Mouse (Mus musculus): ENCODE results near the gene Paxbp1. TPM values are rescaled to one million over a fixed set of nuclear protein-coding genes. Genes with fewer than 3 reads are reported as not detected.
A peak's percentile ranks its signal among the peaks of the same experiment; 100 is the strongest.

The Paxbp1 gene
- total RNA-seq, 2 experiments from 2014 or later, result 51.3 to 77.8 TPM

DNA sequence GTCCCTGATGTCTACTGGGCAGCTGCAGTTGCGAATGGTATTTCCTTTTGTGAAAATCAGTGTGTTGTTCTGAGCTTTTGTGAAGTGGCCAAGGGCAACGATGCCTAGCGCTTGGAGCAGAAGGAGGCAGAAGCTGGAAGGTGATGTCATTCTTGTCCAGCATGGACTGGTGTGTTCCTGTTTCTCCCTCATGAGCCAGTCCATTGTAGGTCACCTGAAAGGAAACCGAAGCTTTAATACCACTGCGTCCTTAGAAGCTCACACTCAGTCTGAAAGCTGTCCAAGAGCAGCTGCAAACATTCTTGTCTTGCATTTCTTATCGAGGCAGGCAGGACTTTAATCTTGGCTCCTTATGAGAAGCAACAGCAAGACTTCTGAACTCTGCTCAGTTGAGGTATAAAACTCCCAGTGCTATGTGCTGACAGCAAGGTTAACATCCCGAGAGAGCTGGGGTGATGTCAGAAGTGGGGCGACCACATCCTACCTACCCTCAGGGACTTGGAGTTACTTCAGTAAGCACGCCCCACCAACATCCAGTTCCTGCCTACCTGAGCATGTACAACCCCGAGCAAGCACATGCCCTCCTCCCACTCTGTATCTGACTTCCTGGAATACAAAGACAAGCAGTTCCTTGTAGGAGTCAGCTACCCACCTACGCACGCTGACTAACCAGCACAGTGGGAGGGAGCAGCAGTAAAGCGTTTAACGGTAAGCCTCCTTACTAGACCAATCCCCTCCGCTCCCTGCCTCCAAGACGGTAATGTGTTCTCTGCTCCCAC lies 11.9 kb upstream of the Paxbp1 start:
- no peak for DNase-seq (ENCODE audit: extremely low spot score in 1 of 2, low spot score in 1 of 2)

DNA sequence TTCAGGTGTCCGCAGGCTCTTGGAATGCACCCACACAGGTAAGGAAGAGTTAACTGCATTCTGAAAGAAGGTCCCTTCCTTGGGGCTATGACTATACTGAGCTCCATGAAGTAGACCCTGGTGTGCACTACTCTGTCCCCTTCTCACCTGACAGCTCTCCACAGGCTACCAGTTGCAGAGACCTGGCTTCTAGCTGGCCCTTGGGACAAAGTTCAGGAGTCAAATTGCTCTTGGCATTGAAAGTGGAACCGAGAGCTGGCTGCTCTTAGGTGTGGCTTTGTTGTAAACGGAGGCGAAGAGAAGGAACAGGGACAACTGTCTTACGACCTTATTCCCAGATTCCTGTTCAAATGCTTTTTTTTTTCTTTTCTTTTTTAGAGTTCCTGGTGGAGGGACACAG lies 10.8 kb upstream of the Paxbp1 start:
- no peak for DNase-seq (ENCODE audit: extremely low spot score in 1 of 2, low spot score in 1 of 2)

DNA sequence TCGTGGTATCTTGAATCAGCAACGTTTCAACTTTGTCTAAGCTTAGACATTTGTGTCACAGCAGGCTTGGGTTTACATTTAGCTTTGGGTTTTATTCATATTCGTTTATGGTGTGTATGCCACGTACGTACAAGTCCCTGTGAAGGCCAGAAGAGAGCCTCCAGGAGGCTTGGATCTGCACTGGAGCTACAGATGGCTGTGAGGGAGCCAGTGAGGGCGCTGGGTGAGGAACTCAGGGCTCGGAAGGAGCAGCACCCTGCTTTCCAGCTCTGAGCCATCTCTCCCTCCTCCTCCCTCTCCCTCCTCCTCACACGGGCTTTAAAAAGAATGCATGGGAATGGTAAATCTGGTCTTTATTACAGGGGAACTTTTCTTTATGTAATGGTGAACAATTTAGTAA lies 9.3 kb upstream of the Paxbp1 start:
- DNase-seq (ENCODE audit: extremely low spot score in 1 of 2, low spot score in 1 of 2), result no peak

DNA sequence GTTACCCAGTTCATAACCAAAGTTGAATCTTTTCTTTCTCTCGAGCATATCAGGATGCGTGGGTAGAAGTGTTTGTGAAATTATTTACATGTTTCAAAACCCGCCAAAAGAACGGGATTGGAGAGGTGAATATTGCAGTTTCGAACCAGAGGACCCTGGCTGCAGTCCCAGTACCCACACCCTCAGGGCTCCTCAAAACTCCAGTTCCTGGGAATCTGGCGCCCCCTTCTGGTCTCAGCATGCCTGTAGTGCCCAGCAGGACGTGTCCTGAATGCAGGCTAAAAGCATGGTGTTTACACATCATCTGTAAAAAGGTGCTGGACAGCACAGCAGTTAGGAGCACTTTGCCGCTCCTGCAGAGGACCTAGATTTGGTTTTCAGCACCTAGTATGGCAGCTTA lies 1.2 kb upstream of the Paxbp1 start:
- DNase-seq (ENCODE audit: extremely low spot score in 1 of 2, low spot score in 1 of 2), result peak in 1 of 2 experiments; percentile 49

DNA sequence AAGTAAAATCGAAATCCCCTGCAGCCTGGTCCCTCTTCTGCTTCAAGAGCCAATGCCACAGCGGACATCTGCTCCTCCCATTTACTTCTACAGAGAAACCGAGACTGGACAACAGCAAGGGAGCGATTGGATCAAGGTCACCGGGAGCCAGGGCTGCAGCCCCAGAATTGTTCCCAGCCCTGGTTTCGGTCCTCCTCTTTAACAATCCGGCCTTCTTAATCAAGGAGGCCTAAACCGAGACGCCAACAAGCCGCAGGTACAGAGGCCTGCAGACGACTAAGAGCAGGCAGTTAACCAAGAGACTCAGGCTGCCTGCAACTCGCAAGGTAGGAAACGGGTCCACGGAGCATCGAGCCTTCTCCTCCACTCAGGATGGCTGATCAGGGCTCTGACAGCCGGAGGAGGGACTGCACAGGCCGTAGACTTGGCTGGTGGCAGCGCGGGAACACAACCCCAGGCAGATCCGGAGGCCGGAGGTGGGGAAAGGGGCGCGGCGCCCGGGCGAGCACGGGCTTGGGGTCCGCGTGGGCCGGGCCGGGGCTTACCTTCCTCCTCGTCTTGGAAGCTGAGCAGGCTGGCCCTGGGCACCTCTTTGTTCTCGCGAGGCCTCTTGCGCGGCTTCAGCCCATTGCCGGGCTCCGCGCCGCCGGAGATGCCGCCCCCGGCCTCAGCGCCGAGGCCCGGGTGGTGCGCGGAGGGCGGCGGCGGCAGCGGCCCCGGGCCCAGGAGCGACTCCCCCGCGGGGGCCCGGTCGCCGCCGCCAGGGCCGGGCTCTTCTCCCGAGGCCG lies 688 bp downstream of the Paxbp1 start:
- peak; percentile 27 to 47 for DNase-seq (ENCODE audit: extremely low spot score in 1 of 2, low spot score in 1 of 2)

DNA sequence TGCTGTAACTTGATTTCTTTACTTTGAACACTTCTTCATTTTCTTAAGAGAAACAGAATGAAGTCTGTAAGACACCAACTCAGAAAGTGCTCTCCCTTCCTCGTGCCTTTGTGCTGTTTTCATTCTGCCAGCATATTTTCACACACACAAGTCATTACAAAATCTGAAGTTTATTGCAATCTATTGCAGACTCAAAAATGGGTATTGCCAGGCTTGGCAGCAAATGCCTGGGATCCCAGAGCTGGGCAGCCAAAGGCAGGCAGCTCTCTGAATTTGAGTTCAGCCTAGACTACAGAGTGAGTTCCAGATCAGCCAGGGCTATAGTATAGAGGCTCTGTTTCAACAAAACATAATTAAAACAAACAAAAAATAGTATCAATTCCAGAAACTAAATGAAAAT lies 1.7 kb downstream of the Paxbp1 start:
- DNase-seq (ENCODE audit: extremely low spot score in 1 of 2, low spot score in 1 of 2), result no peak

DNA sequence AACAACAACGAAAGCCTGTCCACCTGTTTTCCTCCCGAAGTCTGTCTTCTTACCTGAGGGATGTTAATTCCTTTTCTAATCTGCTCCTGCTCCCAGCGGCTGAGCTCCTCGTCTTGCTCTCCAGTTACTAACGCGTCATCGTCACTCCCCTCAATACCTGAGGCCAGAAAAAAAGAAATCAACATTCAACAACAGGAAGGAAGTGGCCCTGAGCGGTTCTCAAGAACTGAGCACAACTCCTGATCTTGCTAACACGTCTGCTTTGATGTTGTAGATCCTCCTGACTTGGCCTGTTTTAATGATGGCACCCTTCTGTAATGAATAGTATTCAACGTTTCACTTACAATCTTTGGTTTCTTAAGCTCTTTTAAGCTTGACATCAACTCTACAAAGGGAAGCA lies 8.5 kb downstream of the Paxbp1 start:
- no peak for DNase-seq (ENCODE audit: extremely low spot score in 1 of 2, low spot score in 1 of 2)

DNA sequence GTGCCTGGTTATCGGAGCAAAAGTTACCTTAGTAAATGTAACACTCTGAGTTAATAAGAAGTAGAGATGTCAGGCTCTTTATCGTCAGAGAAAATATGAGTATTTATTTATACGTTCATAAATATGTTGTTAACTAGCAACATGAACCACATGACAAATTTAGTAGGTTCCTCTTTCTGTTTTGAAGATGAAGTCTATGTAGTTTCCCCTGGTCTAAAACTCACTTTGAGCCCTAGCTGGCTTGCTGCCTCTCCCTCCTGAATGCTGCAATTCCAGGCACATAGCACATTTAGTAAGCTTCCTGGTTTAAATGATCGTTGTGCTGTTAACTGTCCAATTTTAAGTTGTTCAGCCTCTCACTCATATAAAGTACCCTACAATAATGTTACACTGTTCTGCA lies 13.6 kb downstream of the Paxbp1 start:
- DNase-seq (ENCODE audit: extremely low spot score in 1 of 2, low spot score in 1 of 2), result no peak

DNA sequence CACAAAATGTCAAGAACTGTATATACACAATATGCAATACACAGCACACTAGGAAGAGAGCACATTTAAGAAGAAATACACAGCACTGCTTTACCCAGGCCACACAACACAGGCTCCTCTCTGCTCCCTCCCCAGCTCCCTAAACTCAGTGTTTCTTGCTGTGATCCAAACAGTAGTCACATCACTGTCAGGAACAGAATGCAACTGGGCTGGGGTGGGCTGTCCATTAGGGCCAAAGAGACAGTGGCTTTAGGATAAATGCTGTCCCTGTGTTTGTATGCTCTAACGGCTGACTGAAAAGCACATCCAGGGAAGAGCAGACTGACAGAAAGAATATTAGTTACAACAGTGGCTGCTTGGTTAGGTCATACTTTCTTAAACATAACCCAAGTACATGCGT lies 14.4 kb downstream of the Paxbp1 start:
- DNase-seq (ENCODE audit: extremely low spot score in 1 of 2, low spot score in 1 of 2), result no peak

DNA sequence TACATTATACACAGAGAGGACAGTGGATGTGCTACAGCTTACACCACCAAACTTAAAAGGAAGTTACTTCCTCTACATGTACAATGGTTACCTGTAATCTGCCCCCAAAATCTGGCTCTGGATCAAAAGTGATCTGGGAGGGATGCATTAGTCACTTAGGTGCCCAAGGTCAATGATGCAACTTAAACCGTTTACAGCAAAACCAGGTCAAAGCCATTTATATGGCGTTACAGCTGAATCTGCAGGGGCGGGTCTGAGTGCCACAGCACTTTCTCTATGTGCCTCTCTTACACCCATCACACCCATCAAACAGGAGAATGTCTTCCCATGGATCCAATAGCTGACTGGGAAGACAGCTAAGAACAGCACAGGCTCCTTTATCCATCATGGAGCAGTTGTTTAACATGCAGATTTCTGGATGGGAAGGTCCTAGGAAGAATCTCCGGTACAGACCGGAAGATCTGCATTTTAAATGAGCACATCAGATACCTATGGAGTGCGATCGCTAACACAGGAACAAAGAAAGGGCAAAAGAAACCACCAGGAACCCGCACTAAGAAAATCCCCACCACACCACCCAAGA lies 15.1 kb downstream of the Paxbp1 start:
- no peak for DNase-seq (ENCODE audit: extremely low spot score in 1 of 2, low spot score in 1 of 2)

DNA sequence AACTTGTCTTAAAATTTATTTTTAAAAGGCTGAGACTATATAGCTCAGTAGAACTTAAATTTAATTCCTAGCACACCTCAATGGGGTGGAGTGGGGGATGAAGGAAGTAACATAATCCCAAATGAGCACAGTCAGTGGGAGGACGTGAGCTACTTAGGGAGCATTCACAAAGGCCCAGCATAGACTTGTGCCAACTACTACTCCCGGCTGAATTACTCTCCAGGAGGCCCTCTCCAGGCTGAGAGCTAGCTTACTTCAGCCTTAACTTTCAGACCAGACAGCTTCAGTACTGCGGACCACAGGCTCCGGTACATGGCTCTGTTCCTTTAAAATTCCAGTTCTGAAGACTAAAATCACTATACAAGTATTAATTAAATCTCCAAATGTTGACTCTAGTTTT lies 18.1 kb downstream of the Paxbp1 start:
- no peak for DNase-seq (ENCODE audit: extremely low spot score in 1 of 2, low spot score in 1 of 2)

DNA sequence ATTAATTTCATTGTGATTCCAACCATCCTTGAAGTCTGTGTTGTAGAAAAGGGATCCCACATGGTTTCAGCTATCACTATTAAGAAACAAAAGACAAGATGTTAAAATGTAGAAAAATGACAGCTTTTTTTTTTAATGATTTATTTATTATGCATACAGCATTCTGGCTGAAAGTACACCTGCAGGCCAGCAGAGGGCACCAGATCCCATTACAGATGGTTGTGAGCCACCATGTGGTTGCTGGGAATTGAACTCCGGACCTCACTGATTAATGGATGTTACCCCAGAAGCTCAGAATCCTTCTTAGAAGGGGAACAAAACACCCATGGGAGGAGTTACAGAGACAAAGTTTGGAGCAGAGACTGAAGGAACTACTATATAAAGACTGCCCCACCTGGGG lies 21.0 kb downstream of the Paxbp1 start:
- DNase-seq (ENCODE audit: extremely low spot score in 1 of 2, low spot score in 1 of 2), result peak in 1 of 2 experiments; percentile 38

DNA sequence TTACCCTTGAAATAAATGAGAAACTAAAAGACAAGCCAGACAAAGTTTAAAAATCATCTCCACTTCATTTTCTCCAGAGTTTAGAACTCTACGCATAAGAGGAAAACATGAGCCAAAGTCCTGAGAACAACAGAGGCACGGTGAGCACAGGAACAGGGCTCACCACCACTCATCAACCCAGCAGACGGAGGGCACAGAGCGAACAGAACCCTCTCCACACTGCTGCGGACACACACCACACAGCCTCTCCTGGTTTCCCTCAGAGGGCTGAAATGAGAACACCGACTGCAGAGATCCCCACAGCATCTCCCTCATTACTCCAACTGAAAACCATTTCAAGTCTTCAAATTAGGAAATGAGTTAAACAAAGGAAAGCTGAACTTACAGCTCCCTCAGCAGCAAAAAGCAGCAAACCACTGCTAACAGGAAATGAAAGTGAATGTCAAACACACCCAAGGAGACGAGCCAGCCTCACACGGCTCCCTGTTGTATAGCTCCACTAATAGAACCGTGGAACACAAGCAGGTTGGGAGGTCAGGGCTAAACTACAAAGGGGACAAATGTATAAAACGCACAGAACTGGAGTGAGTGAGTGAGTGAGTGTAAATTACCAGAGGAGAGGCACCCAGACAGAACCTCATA lies 23.4 kb downstream of the Paxbp1 start:
- no peak for DNase-seq (ENCODE audit: extremely low spot score in 1 of 2, low spot score in 1 of 2)

DNA sequence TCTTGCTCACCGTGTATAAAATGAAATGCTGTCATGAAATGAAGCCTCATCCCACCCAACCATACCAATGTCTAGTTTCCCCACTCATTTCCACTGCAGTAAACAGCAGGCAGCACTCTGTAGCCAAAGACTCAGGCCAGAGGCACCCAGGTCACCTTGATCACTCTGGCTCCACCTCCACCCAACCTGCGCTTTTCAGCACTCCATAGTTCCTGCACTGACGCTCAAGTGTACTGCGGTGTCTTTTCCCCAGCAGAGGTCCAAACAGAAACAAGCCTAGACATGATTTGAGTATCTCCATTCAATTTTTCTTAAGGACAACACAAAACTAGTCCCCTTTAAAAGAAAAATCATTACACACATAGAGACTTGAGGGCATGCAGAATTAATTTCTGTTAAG lies 24.9 kb downstream of the Paxbp1 start:
- DNase-seq (ENCODE audit: extremely low spot score in 1 of 2, low spot score in 1 of 2), result no peak

DNA sequence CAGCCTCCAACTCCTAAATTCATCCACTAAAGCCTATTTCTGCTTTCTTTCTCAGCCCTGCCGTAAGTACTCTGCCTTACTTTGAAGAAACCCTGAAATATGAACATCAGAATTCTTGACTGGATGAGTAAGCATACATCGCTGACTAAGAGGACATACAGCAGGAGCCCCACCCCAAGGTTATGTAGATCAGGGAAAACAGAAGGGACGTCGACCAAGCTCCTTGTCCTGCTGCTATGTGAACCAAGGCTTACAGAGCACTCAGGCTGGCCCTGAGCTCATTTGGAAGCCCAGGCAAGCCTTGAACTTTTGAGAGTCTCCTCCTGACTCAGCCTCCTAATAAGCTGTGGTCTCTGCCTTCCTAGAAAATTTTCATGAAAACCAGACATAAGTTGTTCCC lies 28.6 kb downstream of the Paxbp1 start:
- no peak for DNase-seq (ENCODE audit: extremely low spot score in 1 of 2, low spot score in 1 of 2)

DNA sequence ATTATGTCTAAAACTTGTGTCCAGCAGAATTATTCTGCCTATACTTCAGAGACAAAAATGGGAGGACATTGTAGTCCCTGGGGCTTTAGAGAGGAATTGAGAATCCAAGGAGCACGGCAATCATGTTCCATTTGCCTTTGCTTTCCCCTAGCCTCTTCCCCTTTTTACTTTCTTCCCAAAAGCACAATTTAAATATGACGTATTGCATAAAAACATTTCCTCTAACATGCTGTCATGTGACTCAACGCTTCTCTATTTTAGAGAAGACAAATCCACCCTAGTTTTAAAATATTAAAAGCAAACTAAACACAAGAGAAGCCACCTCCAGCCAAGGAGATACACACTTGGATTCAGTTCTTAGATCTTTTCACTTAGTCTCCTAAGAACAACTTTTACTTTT lies 32.5 kb downstream of the Paxbp1 start:
- no peak for DNase-seq (ENCODE audit: extremely low spot score in 1 of 2, low spot score in 1 of 2)

DNA sequence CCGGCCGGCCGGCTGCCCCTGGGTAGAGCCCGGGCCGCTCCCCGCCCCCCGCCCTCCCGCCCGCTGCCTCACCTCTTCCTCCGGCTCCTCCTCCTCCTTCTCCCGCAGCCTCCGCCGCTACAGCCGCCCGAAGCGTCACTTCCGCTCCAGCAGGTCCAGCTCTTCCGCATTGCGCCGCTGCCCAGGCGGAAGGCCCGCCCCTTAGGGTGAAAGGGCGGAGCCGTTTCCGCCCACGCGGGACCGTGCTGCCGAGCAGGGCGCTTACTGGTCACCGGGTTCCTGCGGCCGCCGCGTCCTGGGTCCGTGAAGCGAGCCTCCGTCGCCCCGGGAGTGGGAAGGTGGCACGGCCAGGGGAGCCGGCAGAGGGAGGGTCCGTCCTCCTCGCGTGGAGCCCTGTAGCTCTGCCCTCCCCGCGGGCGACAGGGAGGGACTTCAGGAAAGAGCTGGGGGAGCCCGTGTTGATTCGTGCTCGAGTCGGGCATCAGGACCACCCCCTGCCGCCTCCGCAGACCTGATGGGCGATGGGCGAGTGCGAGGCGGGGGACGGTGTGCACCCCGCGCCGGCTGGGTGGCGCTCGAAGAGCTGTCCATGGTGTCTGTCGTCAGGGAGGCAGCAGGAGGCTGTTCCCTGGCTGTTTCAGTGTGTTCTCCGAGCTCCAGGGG lies 33.2 kb downstream of the Paxbp1 start, which contains the start of gene Synj1:
TSS of gene Synj1 (minus strand) at position 288 of the 663 bp plus-strand sequence.
- peak; percentile 80 to 91 for DNase-seq (ENCODE audit: extremely low spot score in 1 of 2, low spot score in 1 of 2)

DNA sequence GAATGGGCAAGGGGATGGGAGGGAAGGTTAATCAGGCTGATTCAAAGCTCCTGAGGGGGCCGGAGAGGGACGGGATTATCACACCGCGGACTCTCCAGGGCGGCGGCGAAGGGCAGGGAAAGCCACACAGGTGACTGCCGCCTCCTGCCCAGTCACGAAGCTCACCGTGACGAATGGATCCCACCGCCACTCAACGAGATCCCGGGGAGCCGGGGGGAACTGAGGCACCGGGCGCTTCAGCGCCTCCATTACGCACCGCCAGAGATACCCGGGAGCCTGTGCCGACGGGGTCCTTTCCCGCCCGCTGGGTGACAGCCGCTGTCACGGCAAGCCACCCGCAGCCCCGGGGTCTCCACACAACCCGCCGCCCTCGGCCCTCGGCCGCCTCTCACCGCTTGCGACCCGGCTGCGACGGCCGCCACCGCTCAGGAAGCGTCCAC lies 33.7 kb downstream of the Paxbp1 start:
- DNase-seq (ENCODE audit: extremely low spot score in 1 of 2, low spot score in 1 of 2), result peak; percentile 17 to 66

DNA sequence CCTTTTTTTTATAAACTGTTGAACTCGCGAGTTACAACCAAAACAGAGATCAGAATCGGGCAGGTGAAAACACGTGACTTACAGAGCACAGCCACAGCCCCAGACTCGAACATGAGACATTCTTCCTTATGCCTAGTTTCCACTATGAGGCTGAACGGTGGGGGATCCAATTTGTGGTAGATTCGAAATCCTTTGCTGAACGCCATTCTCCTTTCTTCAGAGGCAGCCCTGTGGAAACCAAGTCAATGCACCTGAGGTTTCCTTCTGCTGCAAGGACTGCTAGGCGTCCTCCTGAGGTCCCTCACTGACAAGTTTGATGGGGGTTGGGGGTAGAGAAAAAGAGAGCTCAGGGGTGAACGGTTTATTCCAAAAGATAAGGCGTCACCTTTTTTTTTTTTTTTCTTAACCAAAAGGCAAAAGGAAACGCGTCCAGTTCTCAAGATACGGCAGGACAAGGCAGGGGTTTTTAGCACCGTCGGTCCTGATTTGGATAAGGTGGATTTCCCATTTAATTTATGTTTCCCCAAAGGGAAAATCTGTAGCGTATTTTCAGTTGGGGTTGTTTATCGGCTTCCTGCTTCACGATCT lies 34.3 kb downstream of the Paxbp1 start:
- no peak for DNase-seq (ENCODE audit: extremely low spot score in 1 of 2, low spot score in 1 of 2)

DNA sequence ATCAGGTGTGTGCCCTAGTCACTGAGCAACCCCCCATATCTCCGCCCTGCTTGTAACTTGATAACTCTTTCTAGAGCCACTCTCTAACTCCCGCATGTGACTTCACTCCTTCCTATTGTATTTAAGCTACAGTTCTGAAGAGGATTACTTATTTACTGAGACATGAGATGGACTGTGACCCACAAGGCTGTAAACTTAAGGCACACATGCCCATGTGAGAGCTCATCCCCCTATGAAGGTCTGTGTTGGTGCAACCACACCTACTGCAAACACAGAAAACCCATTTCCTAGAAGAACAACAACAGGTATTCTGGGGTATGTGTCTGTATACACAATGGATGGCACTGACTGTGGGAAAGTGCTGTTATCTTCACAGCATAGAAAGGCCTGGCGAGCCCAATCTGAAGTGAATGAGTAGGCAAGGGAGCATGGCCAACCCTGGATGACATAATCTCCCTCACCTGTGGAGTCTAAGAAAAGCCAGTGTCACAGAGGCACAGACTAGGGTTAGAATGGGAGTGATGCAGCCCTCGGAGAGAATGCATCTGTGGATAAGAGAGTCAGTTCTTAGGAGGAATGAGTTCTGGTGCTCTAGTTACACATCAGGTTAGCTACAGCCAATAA lies 39.3 kb downstream of the Paxbp1 start:
- no peak for DNase-seq (ENCODE audit: extremely low spot score in 1 of 2, low spot score in 1 of 2)
